Mouse (Mus musculus): ENCODE data around the gene Myt1l. TPM values are rescaled to one million over a fixed set of nuclear protein-coding genes. Genes with fewer than 3 reads are reported as not detected.
A peak's percentile ranks its signal among the peaks of the same experiment; 100 is the strongest.

The Myt1l gene
- polyA plus RNA-seq, 1 experiment: 369 TPM

GRCm38 (mm10) chr12:29657061-29657460 lies 128.9 kb downstream of the Myt1l start:
- WGBS: 40% methylated on average over 3 of the region's 3 CpGs
- Histone ChIP-seq H3K4me1 (ENCODE audit: control insufficient read depth, insufficient read depth, low read length) (peaks cover 11% of the 10 kb centered on the region), H3K4me3 (ENCODE audit: insufficient read depth, low read depth, low read length) (no peak overlapping the region), H3K27ac (ENCODE audit: insufficient read depth, low read depth, low read length) (no peak overlapping the region)
- TF ChIP-seq CTCF (IDR thresholded peaks at IDR 0.05; ENCODE audit: insufficient read depth, low read depth, low read length) (no peak), POLR2A (IDR thresholded peaks at IDR 0.05; ENCODE audit: insufficient read depth, low read depth, low read length) (no peak)

DNA sequence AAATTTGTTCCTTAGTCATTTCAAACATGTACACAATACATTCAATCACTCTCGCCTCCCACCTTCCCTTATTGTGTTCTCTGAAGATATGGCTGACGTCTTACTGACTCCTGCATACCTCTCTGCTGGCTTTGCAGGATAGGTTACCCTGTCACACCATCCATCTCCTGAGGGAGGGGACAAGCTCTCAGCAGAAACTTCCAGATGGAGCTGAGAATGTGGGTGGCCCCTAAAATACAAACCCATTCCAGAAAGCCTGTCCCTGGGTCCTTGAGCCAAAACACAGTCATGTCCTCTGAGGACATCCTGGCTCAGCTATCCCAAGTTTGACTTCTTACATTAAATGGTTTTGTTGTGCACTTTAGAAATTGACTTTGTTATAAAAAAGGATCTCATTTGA lies 129.7 kb downstream of the Myt1l start:
- no peak overlapping the region for H3K4me3 ChIP-seq (ENCODE audit: insufficient read depth, low read depth, low read length)
- H3K27ac ChIP-seq (ENCODE audit: insufficient read depth, low read depth, low read length): no peak overlapping the region
- TF ChIP-seq CTCF (IDR thresholded peaks at IDR 0.05; ENCODE audit: insufficient read depth, low read depth, low read length): no peak
- TF ChIP-seq POLR2A (IDR thresholded peaks at IDR 0.05; ENCODE audit: insufficient read depth, low read depth, low read length): no peak
- peaks cover 11% of the 10 kb centered on the region for H3K4me1 ChIP-seq (ENCODE audit: control insufficient read depth, insufficient read depth, low read length)
- WGBS: 85% methylated on average over 2 of the region's 2 CpGs

DNA sequence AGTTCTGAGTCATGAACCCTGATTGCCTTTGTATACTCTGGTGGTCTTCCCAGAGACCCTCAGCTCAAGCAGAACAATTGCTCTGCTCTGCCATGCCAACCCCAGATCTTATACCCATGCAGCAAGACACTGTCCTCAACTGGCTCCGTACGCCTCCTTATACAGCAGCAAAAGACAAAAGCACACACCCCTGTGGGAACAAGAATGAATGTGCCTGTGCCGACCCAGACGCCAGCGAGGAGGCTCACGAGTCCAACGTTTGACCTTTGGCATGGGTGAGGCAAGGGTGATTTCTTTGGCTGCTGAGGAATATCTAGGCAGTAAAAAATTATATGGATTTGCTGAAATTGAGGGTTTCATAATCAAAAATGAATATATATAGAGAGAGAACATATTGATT lies 143.8 kb downstream of the Myt1l start:
- Histone ChIP-seq H3K4me3 (ENCODE audit: insufficient read depth, low read depth, low read length) (no peak overlapping the region), H3K4me1 (ENCODE audit: control insufficient read depth, insufficient read depth, low read length) (peaks cover 8% of the 10 kb centered on the region), H3K27ac (ENCODE audit: insufficient read depth, low read depth, low read length) (no peak overlapping the region)
- 90% methylated on average over 7 of the region's 7 CpGs for WGBS
- no peak for TF ChIP-seq POLR2A (IDR thresholded peaks at IDR 0.05; ENCODE audit: insufficient read depth, low read depth, low read length)
- TF ChIP-seq CTCF (IDR thresholded peaks at IDR 0.05; ENCODE audit: insufficient read depth, low read depth, low read length): no peak

GRCm38 (mm10) chr12:29675594-29676362 lies 147.6 kb downstream of the Myt1l start:
- Histone ChIP-seq H3K27ac (ENCODE audit: insufficient read depth, low read depth, low read length) (0 out of 2 replicates have a peak overlapping the region, but pooled peaks have one; percentile 9), H3K4me3 (ENCODE audit: insufficient read depth, low read depth, low read length) (no peak overlapping the region), H3K4me1 (ENCODE audit: control insufficient read depth, insufficient read depth, low read length) (peaks cover 8% of the 10 kb centered on the region)
- 34% methylated on average over 14 of the region's 14 CpGs for WGBS
- TF ChIP-seq CTCF (IDR thresholded peaks at IDR 0.05; ENCODE audit: insufficient read depth, low read depth, low read length): peak; percentile 66
- no peak for TF ChIP-seq POLR2A (IDR thresholded peaks at IDR 0.05; ENCODE audit: insufficient read depth, low read depth, low read length)

DNA sequence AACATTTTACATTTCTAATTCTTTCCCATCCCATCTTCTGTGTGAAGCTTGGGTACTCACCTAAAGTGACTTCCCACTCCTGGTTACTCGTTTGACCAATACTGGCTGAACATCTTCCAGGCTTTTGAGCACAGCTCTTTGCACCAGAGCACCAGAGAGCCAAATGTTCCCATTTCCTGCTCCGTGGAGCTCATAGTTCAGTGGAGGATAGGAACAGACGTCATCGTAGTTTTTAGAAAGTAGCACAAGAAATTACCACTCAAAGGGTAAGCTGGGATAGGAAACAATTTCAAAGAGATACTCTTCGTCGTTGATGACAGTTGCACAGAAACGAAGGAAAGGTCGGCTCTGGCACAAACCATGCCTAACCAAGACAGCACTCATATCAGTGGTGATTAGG lies 154.2 kb downstream of the Myt1l start:
- Histone ChIP-seq H3K4me3 (ENCODE audit: insufficient read depth, low read depth, low read length) (no peak overlapping the region), H3K4me1 (ENCODE audit: control insufficient read depth, insufficient read depth, low read length) (peaks cover 5% of the 10 kb centered on the region), H3K27ac (ENCODE audit: insufficient read depth, low read depth, low read length) (no peak overlapping the region)
- WGBS: 77% methylated on average over 8 of the region's 8 CpGs
- no peak for TF ChIP-seq POLR2A (IDR thresholded peaks at IDR 0.05; ENCODE audit: insufficient read depth, low read depth, low read length)
- no peak for TF ChIP-seq CTCF (IDR thresholded peaks at IDR 0.05; ENCODE audit: insufficient read depth, low read depth, low read length)

- TF ChIP-seq POLR2A (IDR thresholded peaks at IDR 0.05; ENCODE audit: insufficient read depth, low read depth, low read length) (no peak), CTCF (IDR thresholded peaks at IDR 0.05; ENCODE audit: insufficient read depth, low read depth, low read length) (no peak)
- WGBS: 90% methylated on average over 8 of the region's 8 CpGs
- Histone ChIP-seq H3K4me1 (ENCODE audit: control insufficient read depth, insufficient read depth, low read length) (peaks cover 5% of the 10 kb centered on the region), H3K4me3 (ENCODE audit: insufficient read depth, low read depth, low read length) (no peak overlapping the region), H3K27ac (ENCODE audit: insufficient read depth, low read depth, low read length) (no peak overlapping the region)
These were observed 154.8 kb downstream of the Myt1l start for GRCm38 (mm10) chr12:29682946-29683345.

DNA sequence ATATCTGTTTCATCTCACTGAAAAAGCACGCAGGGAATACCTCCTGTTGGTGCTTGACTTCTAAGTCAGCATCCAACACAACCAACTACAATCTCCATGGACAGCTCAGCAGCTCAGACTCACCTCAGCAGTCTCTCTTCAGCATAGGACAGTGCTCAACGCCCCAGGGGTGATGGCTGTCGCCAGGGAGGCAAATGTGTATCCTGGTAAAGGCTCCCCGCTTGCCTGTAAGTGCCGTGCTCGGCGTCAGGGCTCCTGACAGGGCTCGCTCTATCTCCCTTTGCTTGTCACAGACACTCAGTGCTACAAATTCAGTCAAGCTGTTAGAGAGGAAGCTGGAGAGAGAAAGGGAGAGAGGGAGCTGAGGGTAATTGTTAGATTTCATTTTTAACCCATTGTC lies 158.1 kb downstream of the Myt1l start:
- Histone ChIP-seq H3K4me3 (ENCODE audit: insufficient read depth, low read depth, low read length) (no peak overlapping the region), H3K27ac (ENCODE audit: insufficient read depth, low read depth, low read length) (no peak overlapping the region), H3K4me1 (ENCODE audit: control insufficient read depth, insufficient read depth, low read length) (peaks cover 5% of the 10 kb centered on the region)
- WGBS: 69% methylated on average over 8 of the region's 8 CpGs
- TF ChIP-seq POLR2A (IDR thresholded peaks at IDR 0.05; ENCODE audit: insufficient read depth, low read depth, low read length): no peak
- no peak for TF ChIP-seq CTCF (IDR thresholded peaks at IDR 0.05; ENCODE audit: insufficient read depth, low read depth, low read length)

GRCm38 (mm10) chr12:29691566-29691965 lies 163.4 kb downstream of the Myt1l start:
- TF ChIP-seq CTCF (IDR thresholded peaks at IDR 0.05; ENCODE audit: insufficient read depth, low read depth, low read length) (no peak), POLR2A (IDR thresholded peaks at IDR 0.05; ENCODE audit: insufficient read depth, low read depth, low read length) (no peak)
- Histone ChIP-seq H3K27ac (ENCODE audit: insufficient read depth, low read depth, low read length) (peak overlapping the region; percentile 39; the same call in 1 of the 2 replicates), H3K4me3 (ENCODE audit: insufficient read depth, low read depth, low read length) (no peak overlapping the region), H3K4me1 (ENCODE audit: control insufficient read depth, insufficient read depth, low read length) (peaks cover 14% of the 10 kb centered on the region)
- 69% methylated on average over 5 of the region's 5 CpGs for WGBS

DNA sequence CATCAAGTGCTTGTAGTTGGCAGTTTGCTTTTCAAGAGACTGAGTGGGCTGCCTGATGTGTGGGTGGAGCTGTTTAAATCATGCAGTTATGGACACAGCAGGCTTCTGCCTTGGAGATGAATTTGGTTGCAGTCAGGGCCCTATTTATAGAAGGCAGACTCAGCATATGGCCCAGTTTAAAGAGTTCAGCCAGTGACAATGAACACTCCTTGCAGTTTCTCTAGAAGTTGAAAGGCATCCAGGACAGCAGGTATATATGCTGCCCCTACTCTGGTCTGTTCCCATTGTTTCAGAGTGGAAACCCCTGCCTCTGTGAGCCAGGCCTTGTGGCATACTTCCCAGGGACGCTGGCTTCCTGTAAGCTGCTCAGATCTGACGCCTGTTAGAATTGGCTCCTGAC lies 167.0 kb downstream of the Myt1l start:
- H3K4me3 ChIP-seq (ENCODE audit: insufficient read depth, low read depth, low read length): no peak overlapping the region
- TF ChIP-seq CTCF (IDR thresholded peaks at IDR 0.05; ENCODE audit: insufficient read depth, low read depth, low read length) (no peak), POLR2A (IDR thresholded peaks at IDR 0.05; ENCODE audit: insufficient read depth, low read depth, low read length) (no peak)
- peak overlapping the region; percentile 22 for H3K27ac ChIP-seq (ENCODE audit: insufficient read depth, low read depth, low read length)
- WGBS: 21% methylated on average over 2 of the region's 2 CpGs
- H3K4me1 ChIP-seq (ENCODE audit: control insufficient read depth, insufficient read depth, low read length): peaks cover 29% of the 10 kb centered on the region
